Mouse (Mus musculus) megakaryocyte, adult 5-6 weeks (primary cell): ENCODE results near the gene Zfr2. TPM values are rescaled to one million over a fixed set of nuclear protein-coding genes. Genes with fewer than 3 reads are reported as not detected.

Experiments
- ATAC-seq: 2 replicates; pipeline ENCODE4 v1.8.0; 2016; ENCODE audit warnings: mild to moderate bottlenecking, inconsistent platforms; ENCODE audit not compliant: poor library complexity, severe bottlenecking
- total RNA-seq, 2 experiments: library from RNA; stranded (forward) in 1 of 2; stranded (reverse) in 1 of 2; fragments of 153-499, 151-499 nt in 1 of 2; fragments of 221-1000, 200-1000 nt in 1 of 2; gene quantifications; 2 replicates each; pipeline versions ENCODE4 v1.2.3 to v1.2.4; 2015 to 2017

The Zfr2 gene
- total RNA-seq, 2 experiments from 2014 or later = 0.26 TPM; not detected in 1

- no peak for ATAC-seq
Observed at GRCm38 (mm10) chr10:81301321-81301720, 68.4 kb downstream of the Zfr2 start.

Other genes starting within 250 kb of the Zfr2 start
Only the 30 nearest of the 32 such genes appear.
- gene Gng7, start 218.2 kb upstream of the Zfr2 start, total RNA-seq (2015) = 0.11 TPM in 1 of 2 replicates, not detected in the other
- gene Gng7, start 218.2 kb upstream of the Zfr2 start, total RNA-seq (2017) = 0.26 TPM in 1 of 2 replicates, not detected in the other
- gene Diras1, start 207.5 kb upstream of the Zfr2 start, total RNA-seq (2015) = not detected in 2 replicates
- gene Diras1, start 207.5 kb upstream of the Zfr2 start, total RNA-seq (2017) = 0.20 TPM in 1 of 2 replicates, not detected in the other
- gene Slc39a3, start 195.7 kb upstream of the Zfr2 start, total RNA-seq (2015) = 3.9 and 6.0 TPM in 2 replicates
- 6.2 and 10.2 TPM in 2 replicates for gene Slc39a3, start 195.7 kb upstream of the Zfr2 start, total RNA-seq (2017)
- gene Sgta, start 173.0 kb upstream of the Zfr2 start, total RNA-seq (2015) = 30.3 and 30.7 TPM in 2 replicates
- gene Sgta, start 173.0 kb upstream of the Zfr2 start, total RNA-seq (2017) = 33.3 and 38.7 TPM in 2 replicates
- gene Thop1, start 163.1 kb upstream of the Zfr2 start, total RNA-seq (2015) = 0.82 and 1.5 TPM in 2 replicates
- gene Thop1, start 163.1 kb upstream of the Zfr2 start, total RNA-seq (2017) = 3.4 and 4.3 TPM in 2 replicates
- 0.50 and 0.58 TPM in 2 replicates for gene Creb3l3, start 134.3 kb upstream of the Zfr2 start, total RNA-seq (2015)
- gene Creb3l3, start 134.3 kb upstream of the Zfr2 start, total RNA-seq (2017) = 0.40 and 0.89 TPM in 2 replicates
- gene Map2k2, start 127.2 kb upstream of the Zfr2 start, total RNA-seq (2015) = 33.9 and 40.6 TPM in 2 replicates
- gene Map2k2, start 127.2 kb upstream of the Zfr2 start, total RNA-seq (2017) = 38.2 and 47.8 TPM in 2 replicates
- gene Zbtb7a, start 97.9 kb upstream of the Zfr2 start, total RNA-seq (2015) = 25.0 and 27.0 TPM in 2 replicates
- gene Zbtb7a, start 97.9 kb upstream of the Zfr2 start, total RNA-seq (2017) = 8.8 and 14.5 TPM in 2 replicates
- gene Pias4, start 65.2 kb upstream of the Zfr2 start, total RNA-seq (2015) = 10.1 and 13.7 TPM in 2 replicates
- gene Pias4, start 65.2 kb upstream of the Zfr2 start, total RNA-seq (2017) = 12.9 and 13.3 TPM in 2 replicates
- 394 and 408 TPM in 2 replicates for gene Eef2, start 56.5 kb upstream of the Zfr2 start, total RNA-seq (2015)
- 983 and 1,066 TPM in 2 replicates for gene Eef2, start 56.5 kb upstream of the Zfr2 start, total RNA-seq (2017)
- 9.8 and 12.7 TPM in 2 replicates for gene Dapk3, start 50.1 kb upstream of the Zfr2 start, total RNA-seq (2015)
- 27.5 and 36.6 TPM in 2 replicates for gene Dapk3, start 50.1 kb upstream of the Zfr2 start, total RNA-seq (2017)
- not detected in 2 replicates for gene 4930442H23Rik, start 49.3 kb upstream of the Zfr2 start, total RNA-seq (2015)
- gene 4930442H23Rik, start 49.3 kb upstream of the Zfr2 start, total RNA-seq (2017) = not detected in 2 replicates
- gene Nmrk2, start 31.1 kb upstream of the Zfr2 start, total RNA-seq (2015) = not detected in 2 replicates
- not detected in 2 replicates for gene Nmrk2, start 31.1 kb upstream of the Zfr2 start, total RNA-seq (2017)
- not detected in 2 replicates for gene Atcay, start 2.3 kb upstream of the Zfr2 start, total RNA-seq (2015)
- gene Atcay, start 2.3 kb upstream of the Zfr2 start, total RNA-seq (2017) = not detected in 2 replicates
- 5.4 and 5.9 TPM in 2 replicates for gene Matk, start 19.8 kb downstream of the Zfr2 start, total RNA-seq (2015)
- gene Matk, start 19.8 kb downstream of the Zfr2 start, total RNA-seq (2017) = 7.5 and 8.1 TPM in 2 replicates
- 52.1 and 67.0 TPM in 2 replicates for gene Mrpl54, start 33.8 kb downstream of the Zfr2 start, total RNA-seq (2015)
- gene Mrpl54, start 33.8 kb downstream of the Zfr2 start, total RNA-seq (2017) = 97.4 and 154 TPM in 2 replicates
- gene Apba3, start 33.8 kb downstream of the Zfr2 start, total RNA-seq (2015) = 16.4 and 20.2 TPM in 2 replicates
- gene Apba3, start 33.8 kb downstream of the Zfr2 start, total RNA-seq (2017) = 11.5 and 15.0 TPM in 2 replicates
- 3.4 and 3.7 TPM in 2 replicates for gene Tjp3, start 58.4 kb downstream of the Zfr2 start, total RNA-seq (2015)
- gene Tjp3, start 58.4 kb downstream of the Zfr2 start, total RNA-seq (2017) = 5.0 and 6.5 TPM in 2 replicates
- gene Pip5k1c, start 59.8 kb downstream of the Zfr2 start, total RNA-seq (2015) = 28.0 and 31.7 TPM in 2 replicates
- 40.4 and 46.1 TPM in 2 replicates for gene Pip5k1c, start 59.8 kb downstream of the Zfr2 start, total RNA-seq (2017)
- gene Cactin, start 87.9 kb downstream of the Zfr2 start, total RNA-seq (2015) = 4.5 and 7.4 TPM in 2 replicates
- gene Cactin, start 87.9 kb downstream of the Zfr2 start, total RNA-seq (2017) = 16.2 and 20.6 TPM in 2 replicates
- gene Tbxa2r, start 95.6 kb downstream of the Zfr2 start, total RNA-seq (2015) = 0.34 and 0.85 TPM in 2 replicates
- gene Tbxa2r, start 95.6 kb downstream of the Zfr2 start, total RNA-seq (2017) = 0.07 and 0.28 TPM in 2 replicates
- gene Gipc3, start 110.1 kb downstream of the Zfr2 start, total RNA-seq (2015) = not detected in 2 replicates
- gene Gipc3, start 110.1 kb downstream of the Zfr2 start, total RNA-seq (2017) = not detected in 2 replicates
- gene Hmg20b, start 117.3 kb downstream of the Zfr2 start, total RNA-seq (2015) = 27.4 and 33.0 TPM in 2 replicates
- gene Hmg20b, start 117.3 kb downstream of the Zfr2 start, total RNA-seq (2017) = 18.1 and 24.5 TPM in 2 replicates
- gene Mfsd12, start 124.3 kb downstream of the Zfr2 start, total RNA-seq (2015) = 4.1 and 4.6 TPM in 2 replicates
- 7.4 TPM in 2 replicates for gene Mfsd12, start 124.3 kb downstream of the Zfr2 start, total RNA-seq (2017)
- 0.49 and 1.3 TPM in 2 replicates for gene 4930404N11Rik, start 132.7 kb downstream of the Zfr2 start, total RNA-seq (2015)
- gene 4930404N11Rik, start 132.7 kb downstream of the Zfr2 start, total RNA-seq (2017) = 0.37 and 0.49 TPM in 2 replicates
- gene Fzr1, start 145.4 kb downstream of the Zfr2 start, total RNA-seq (2015) = 22.7 and 23.8 TPM in 2 replicates
- gene Fzr1, start 145.4 kb downstream of the Zfr2 start, total RNA-seq (2017) = 20.9 and 24.0 TPM in 2 replicates
- gene Dohh, start 151.3 kb downstream of the Zfr2 start, total RNA-seq (2015) = 5.4 and 5.7 TPM in 2 replicates
- gene Dohh, start 151.3 kb downstream of the Zfr2 start, total RNA-seq (2017) = 21.9 and 42.4 TPM in 2 replicates
- 0.83 and 2.9 TPM in 2 replicates for gene Gm48551, start 151.3 kb downstream of the Zfr2 start, total RNA-seq (2015)
- gene Gm48551, start 151.3 kb downstream of the Zfr2 start, total RNA-seq (2017) = 0.33 TPM in 1 of 2 replicates, not detected in the other
- gene Gm48552, start 155.8 kb downstream of the Zfr2 start, total RNA-seq (2015) = not detected in 2 replicates
- 0.26 and 1.4 TPM in 2 replicates for gene Gm48552, start 155.8 kb downstream of the Zfr2 start, total RNA-seq (2017)
- gene Smim24, start 159.9 kb downstream of the Zfr2 start, total RNA-seq (2015) = 30.6 and 34.0 TPM in 2 replicates
- 6.5 and 11.5 TPM in 2 replicates for gene Smim24, start 159.9 kb downstream of the Zfr2 start, total RNA-seq (2017)